Mouse (Mus musculus): ENCODE measurements around the gene Hpn.

GRCm38 (mm10) chr7:31080611-31081010 lies 34.5 kb downstream of the Hpn start:
- no peak for TF ChIP-seq CTCF (IDR thresholded peaks at IDR 0.05; ENCODE audit: low read depth, low read length)
- no peak for TF ChIP-seq GATA1 (IDR thresholded peaks at IDR 0.05; ENCODE audit: borderline replicate concordance, low read length)
- TF ChIP-seq TAL1 (conservative IDR thresholded peaks at IDR 0.05; ENCODE audit: low read depth, low read length), result no peak
- no peak for TF ChIP-seq POLR2AphosphoS5 (IDR thresholded peaks at IDR 0.05; ENCODE audit: insufficient replicate concordance, low read depth, low read length)
- no peak for TF ChIP-seq GATA2 (IDR thresholded peaks at IDR 0.05; ENCODE audit: borderline replicate concordance, low read depth, low read length)

All from G1E (cell line).